Mouse (Mus musculus) limb, embryonic 13.5 days (tissue): ENCODE data around the gene Pde1a. TPM values are rescaled to one million over a fixed set of nuclear protein-coding genes. Genes with fewer than 3 reads are reported as not detected.

Experiments
- ATAC-seq: fragments of 200-750 bp; cut with Nextera tagmentation; 2 replicates; pipeline ENCODE4 v1.8.0; 2017; ENCODE audit warnings: low read depth, moderate number of reproducible peaks, moderate TSS enrichment; ENCODE audit not compliant: low FRiP score
- H3K27ac ChIP-seq: fragments of 300-500 bp; sonication (generic); 2 replicates; pipeline ENCODE4 v1.5.1; 2015; ENCODE audit warnings: inconsistent platforms, mild to moderate bottlenecking, moderate library complexity
- H3K27me3 ChIP-seq: fragments of 300-500 bp; sonication (generic); 2 replicates; pipeline ENCODE4 v1.6.1; 2015; ENCODE audit warnings: mild to moderate bottlenecking, inconsistent platforms
- H3K36me3 ChIP-seq: fragments of 300-500 bp; sonication (generic); 2 replicates; pipeline ENCODE4 v1.6.1; 2015; ENCODE audit warnings: inconsistent platforms, mild to moderate bottlenecking, moderate library complexity
- H3K4me1 ChIP-seq: fragments of 300-500 bp; sonication (generic); 2 replicates; pipeline ENCODE4 v1.6.1; 2015; ENCODE audit warnings: inconsistent platforms
- H3K4me2 ChIP-seq: fragments of 300-500 bp; sonication (generic); replicated peaks from 2 replicates; pipeline ENCODE4 v1.6.1; 2015; ENCODE audit warnings: inconsistent platforms, mild to moderate bottlenecking, moderate library complexity
- H3K4me3 ChIP-seq: fragments of 300-500 bp; sonication (generic); 2 replicates; pipeline ENCODE4 v1.5.1; 2015; ENCODE audit warnings: moderate library complexity, mild to moderate bottlenecking, inconsistent platforms
- H3K9ac ChIP-seq: fragments of 300-500 bp; sonication (generic); 2 replicates; pipeline ENCODE4 v1.6.1; 2015; ENCODE audit warnings: mild to moderate bottlenecking, inconsistent platforms
- H3K9me3 ChIP-seq: fragments of 300-500 bp; sonication (generic); 2 replicates; pipeline ENCODE4 v1.6.1; 2016; ENCODE audit warnings: inconsistent platforms
- WGBS: fragments of 180-500 bp; shearing (Covaris S2); methylation state at CpG from one replicate; pipeline ENCODE4 v1.1.7; 2015; 5-methylcytosine and 5-hydroxymethylcytosine counted together
- polyA plus RNA-seq: library from polyadenylated mRNA; unstranded; fragments of >200 nt; fragmentation: Nextera tagmentation; extraction: Ambion mirVana; gene quantifications from 2 replicates; pipeline ENCODE4 v1.2.1, GENCODE M21; 2015

Gene Pde1a
- polyA plus RNA-seq, 1 experiment from 2014 or later = 5.9 TPM

- no peaks in the 10 kb centered on the region for H3K36me3 ChIP-seq
- WGBS = 71% methylated on average over 1 of the region's 1 CpGs
- no peak overlapping the region for H3K27ac ChIP-seq
- no peak for ATAC-seq
- peaks cover 4% of the 10 kb centered on the region; the same call in 1 of the 2 replicates for H3K4me1 ChIP-seq
- no peak overlapping the region for H3K9ac ChIP-seq
- no peak overlapping the region for H3K4me2 ChIP-seq
- no peaks in the 10 kb centered on the region for H3K9me3 ChIP-seq
- H3K27me3 ChIP-seq = no peaks in the 10 kb centered on the region
- H3K4me3 ChIP-seq = no peak overlapping the region
Observed at GRCm38 (mm10) chr2:79978992-79979391, 150.3 kb downstream of the Pde1a start.

- Histone ChIP-seq H3K27me3 (no peaks in the 10 kb centered on the region), H3K36me3 (no peaks in the 10 kb centered on the region), H3K4me1 (no peaks in the 10 kb centered on the region), H3K9ac (no peak overlapping the region), H3K9me3 (no peaks in the 10 kb centered on the region), H3K4me2 (no peak overlapping the region), H3K27ac (no peak overlapping the region), H3K4me3 (no peak overlapping the region)
- 84% methylated on average over 5 of the region's 5 CpGs for WGBS
- ATAC-seq = no peak
Observed at GRCm38 (mm10) chr2:79977259-79977658, 152.0 kb downstream of the Pde1a start.

- no peak overlapping the region for H3K4me3 ChIP-seq
- H3K9ac ChIP-seq = no peak overlapping the region
- no peak overlapping the region for H3K4me2 ChIP-seq
- no peak overlapping the region for H3K27ac ChIP-seq
- ATAC-seq = no peak
- H3K4me1 ChIP-seq = no peaks in the 10 kb centered on the region
- no peaks in the 10 kb centered on the region for H3K36me3 ChIP-seq
- no peaks in the 10 kb centered on the region for H3K9me3 ChIP-seq
- H3K27me3 ChIP-seq = no peaks in the 10 kb centered on the region
Observed at GRCm38 (mm10) chr2:79975947-79976346, 153.3 kb downstream of the Pde1a start.

GRCm38 (mm10) chr2:79972271-79972670 is 157.0 kb downstream of the Pde1a start:
- H3K9me3 ChIP-seq = no peaks in the 10 kb centered on the region
- no peaks in the 10 kb centered on the region for H3K36me3 ChIP-seq
- ATAC-seq = no peak
- no peak overlapping the region for H3K9ac ChIP-seq
- no peaks in the 10 kb centered on the region for H3K27me3 ChIP-seq
- no peak overlapping the region for H3K27ac ChIP-seq
- no peaks in the 10 kb centered on the region for H3K4me1 ChIP-seq
- H3K4me2 ChIP-seq = no peak overlapping the region
- no peak overlapping the region for H3K4me3 ChIP-seq

- Histone ChIP-seq H3K27ac (no peak overlapping the region), H3K4me2 (no peak overlapping the region), H3K9ac (no peak overlapping the region), H3K27me3 (no peaks in the 10 kb centered on the region), H3K4me1 (no peaks in the 10 kb centered on the region), H3K4me3 (no peak overlapping the region), H3K36me3 (no peaks in the 10 kb centered on the region), H3K9me3 (no peaks in the 10 kb centered on the region)
- no peak for ATAC-seq
- 66% methylated on average over 5 of the region's 5 CpGs for WGBS
Observed at GRCm38 (mm10) chr2:79969594-79969993, 159.7 kb downstream of the Pde1a start.

- H3K27me3 ChIP-seq = no peaks in the 10 kb centered on the region
- no peak overlapping the region for H3K4me3 ChIP-seq
- no peaks in the 10 kb centered on the region for H3K4me1 ChIP-seq
- whole genome bisulfite sequencing = 88% methylated on average over 9 of the region's 9 CpGs
- no peaks in the 10 kb centered on the region for H3K9me3 ChIP-seq
- no peaks in the 10 kb centered on the region for H3K36me3 ChIP-seq
- no peak for ATAC-seq
- no peak overlapping the region for H3K4me2 ChIP-seq
- H3K9ac ChIP-seq = no peak overlapping the region
- H3K27ac ChIP-seq = no peak overlapping the region
Observed at GRCm38 (mm10) chr2:79966681-79967506, 162.4 kb downstream of the Pde1a start.

GRCm38 (mm10) chr2:79966086-79966485 is 163.2 kb downstream of the Pde1a start:
- no peak overlapping the region for H3K4me2 ChIP-seq
- no peaks in the 10 kb centered on the region for H3K27me3 ChIP-seq
- H3K4me3 ChIP-seq = no peak overlapping the region
- no peak overlapping the region for H3K9ac ChIP-seq
- H3K27ac ChIP-seq = no peak overlapping the region
- WGBS = 88% methylated on average over 1 of the region's 1 CpGs
- ATAC-seq = no peak
- no peaks in the 10 kb centered on the region for H3K9me3 ChIP-seq
- no peaks in the 10 kb centered on the region for H3K36me3 ChIP-seq
- H3K4me1 ChIP-seq = no peaks in the 10 kb centered on the region

GRCm38 (mm10) chr2:79964964-79965363 is 164.3 kb downstream of the Pde1a start:
- 70% methylated on average over 4 of the region's 4 CpGs for WGBS
- H3K4me2 ChIP-seq = no peak overlapping the region
- H3K4me1 ChIP-seq = no peaks in the 10 kb centered on the region
- H3K36me3 ChIP-seq = no peaks in the 10 kb centered on the region
- no peak overlapping the region for H3K27ac ChIP-seq
- no peak for ATAC-seq
- no peak overlapping the region for H3K4me3 ChIP-seq
- H3K9ac ChIP-seq = no peak overlapping the region
- no peaks in the 10 kb centered on the region for H3K27me3 ChIP-seq
- no peaks in the 10 kb centered on the region for H3K9me3 ChIP-seq

GRCm38 (mm10) chr2:79961421-79961820 is 167.8 kb downstream of the Pde1a start:
- Histone ChIP-seq H3K4me2 (no peak overlapping the region), H3K4me1 (no peaks in the 10 kb centered on the region), H3K9ac (no peak overlapping the region), H3K27ac (no peak overlapping the region), H3K27me3 (no peaks in the 10 kb centered on the region), H3K4me3 (no peak overlapping the region), H3K36me3 (no peaks in the 10 kb centered on the region), H3K9me3 (no peaks in the 10 kb centered on the region)
- 82% methylated on average over 4 of the region's 4 CpGs for WGBS
- ATAC-seq = no peak

- no peak for ATAC-seq
- Histone ChIP-seq H3K36me3 (no peaks in the 10 kb centered on the region), H3K9me3 (no peaks in the 10 kb centered on the region), H3K9ac (no peak overlapping the region), H3K4me1 (no peaks in the 10 kb centered on the region), H3K4me2 (no peak overlapping the region), H3K27ac (no peak overlapping the region), H3K4me3 (no peak overlapping the region), H3K27me3 (no peaks in the 10 kb centered on the region)
- WGBS = 73% methylated on average over 6 of the region's 6 CpGs
Observed at GRCm38 (mm10) chr2:79957659-79958340, 171.5 kb downstream of the Pde1a start.

GRCm38 (mm10) chr2:79945898-79946675 is 183.2 kb downstream of the Pde1a start:
- Histone ChIP-seq H3K4me1 (no peaks in the 10 kb centered on the region), H3K36me3 (no peaks in the 10 kb centered on the region), H3K27me3 (no peaks in the 10 kb centered on the region), H3K4me2 (no peak overlapping the region), H3K27ac (no peak overlapping the region), H3K9ac (no peak overlapping the region), H3K4me3 (no peak overlapping the region), H3K9me3 (no peaks in the 10 kb centered on the region)
- WGBS = 63% methylated on average over 8 of the region's 8 CpGs
- ATAC-seq = no peak

GRCm38 (mm10) chr2:79934660-79935059 is 194.6 kb downstream of the Pde1a start:
- ATAC-seq = no peak

More at GRCm38 (mm10) chr2:79934660-79935059, 194.6 kb downstream of the Pde1a start:
- H3K9me3 ChIP-seq = no peaks in the 10 kb centered on the region
- no peaks in the 10 kb centered on the region for H3K36me3 ChIP-seq
- H3K4me3 ChIP-seq = no peak overlapping the region
- H3K4me2 ChIP-seq = no peak overlapping the region
- no peaks in the 10 kb centered on the region for H3K27me3 ChIP-seq
- H3K4me1 ChIP-seq = no peaks in the 10 kb centered on the region
- H3K27ac ChIP-seq = no peak overlapping the region
- WGBS = 52% methylated on average over 5 of the region's 5 CpGs
- H3K9ac ChIP-seq = no peak overlapping the region
